Mouse (Mus musculus) lung, postnatal 0 days (tissue): ENCODE results near the gene Il18. TPM values are rescaled to one million over a fixed set of nuclear protein-coding genes. Genes with fewer than 3 reads are reported as not detected.

Source experiments
- ATAC-seq: fragments of 200-750 bp; cut with Nextera tagmentation; 2 replicates; pipeline ENCODE4 v1.8.0; 2017; ENCODE audit warnings: moderate library complexity
- DNase-seq: peaks from one replicate; pipeline ENCODE4 v3.0.0-alpha.2; 2016; ENCODE audit warnings: low spot score
- H3K27ac ChIP-seq: fragments of 300-500 bp; sonication (generic); 2 replicates; pipeline ENCODE4 v1.5.1; 2014; ENCODE audit warnings: antibody characterized with exemption, mild to moderate bottlenecking, low read length, mixed read lengths
- H3K27me3 ChIP-seq: fragments of 300-500 bp; sonication (generic); replicated peaks from 2 replicates; pipeline ENCODE4 v1.6.1; 2014; ENCODE audit warnings: low read length, mixed read lengths; ENCODE audit not compliant: insufficient read depth
- H3K36me3 ChIP-seq: fragments of 300-500 bp; sonication (generic); 2 replicates; pipeline ENCODE4 v1.6.1; 2014; ENCODE audit warnings: low read length, mixed read lengths; ENCODE audit not compliant: insufficient read depth
- H3K4me1 ChIP-seq: fragments of 300-500 bp; sonication (generic); 2 replicates; pipeline ENCODE4 v1.6.1; 2014; ENCODE audit warnings: antibody characterized with exemption, low read depth, low read length, mixed read lengths; ENCODE audit not compliant: insufficient read depth
- H3K4me2 ChIP-seq: fragments of 300-500 bp; sonication (generic); replicated peaks from 2 replicates; pipeline ENCODE4 v1.6.1; 2014; ENCODE audit warnings: low read depth, mild to moderate bottlenecking, low read length, moderate library complexity, mixed read lengths
- H3K4me3 ChIP-seq: fragments of 300-500 bp; sonication (generic); 2 replicates; pipeline ENCODE4 v1.5.1; 2014; ENCODE audit warnings: low read depth, low read length
- H3K9ac ChIP-seq: fragments of 300-500 bp; sonication (generic); replicated peaks from 2 replicates; pipeline ENCODE4 v1.6.1; 2014; ENCODE audit warnings: low read depth, mild to moderate bottlenecking
- H3K9me3 ChIP-seq: fragments of 300-500 bp; sonication (generic); 2 replicates; pipeline ENCODE4 v1.6.1; 2016; ENCODE audit warnings: low read length, mixed read lengths
- CTCF ChIP-seq: IDR thresholded peaks from 2 replicates; pipeline ENCODE4 v1.5.1; 2016; ENCODE audit warnings: antibody characterized with exemption, mild to moderate bottlenecking
- EP300 ChIP-seq: IDR thresholded peaks from 2 replicates; pipeline ENCODE4 v1.6.1; 2016; ENCODE audit warnings: antibody characterized with exemption, mild to moderate bottlenecking, control low read depth
- WGBS: fragments of 180-500 bp; shearing (Covaris S2); extraction: QIAGEN DNeasy Blood & Tissue Kit; methylation state at CpG from one replicate; pipeline ENCODE4 v1.1.7; 2014; 5-methylcytosine and 5-hydroxymethylcytosine counted together
- polyA plus RNA-seq: library from polyadenylated mRNA; unstranded; fragments of >200 nt; fragmentation: Nextera tagmentation; extraction: Ambion mirVana; gene quantifications from 2 replicates; pipeline ENCODE4 v1.2.1, GENCODE M21; 2015

The Il18 gene
- polyA plus RNA-seq, 1 experiment from 2014 or later = 29.3 TPM

DNA sequence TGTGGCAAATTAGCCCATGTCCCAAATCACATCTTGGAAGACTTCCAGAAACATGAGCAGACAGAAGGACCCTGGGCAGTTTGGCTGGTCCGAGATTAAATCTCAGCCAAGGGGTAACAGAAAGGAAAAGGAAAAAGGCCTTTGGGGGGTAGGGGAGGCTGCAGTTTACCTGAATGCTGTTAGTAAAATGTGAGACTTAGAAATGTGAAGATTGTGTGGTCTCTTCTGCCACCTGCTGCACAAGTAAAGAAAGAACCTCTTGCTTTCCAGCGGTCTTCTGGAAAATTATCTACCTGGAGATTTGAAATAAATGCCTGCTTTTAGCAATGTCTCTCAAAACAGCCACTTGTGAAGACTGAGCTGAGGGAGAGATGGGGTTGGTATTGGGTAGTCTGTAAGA, 23.7 kb upstream of the Il18 start:
- no peak overlapping the region for H3K4me3 ChIP-seq
- H3K4me2 ChIP-seq = no peak overlapping the region
- TF ChIP-seq CTCF (peak; percentile 61), EP300 (no peak)
- ATAC-seq = no peak
- peak; percentile 73 for DNase-seq
- no peaks in the 10 kb centered on the region for H3K27me3 ChIP-seq
- H3K27ac ChIP-seq = no peak overlapping the region
- no peaks in the 10 kb centered on the region for H3K36me3 ChIP-seq
- H3K4me1 ChIP-seq = peaks cover 6% of the 10 kb centered on the region; the same call in 1 of the 2 replicates
- 17% methylated on average over 2 of the region's 2 CpGs for WGBS
- no peaks in the 10 kb centered on the region for H3K9me3 ChIP-seq
- no peak overlapping the region for H3K9ac ChIP-seq

GRCm38 (mm10) chr9:50533328-50533727, 21.3 kb upstream of the Il18 start:
- H3K9me3 ChIP-seq = no peaks in the 10 kb centered on the region
- no peak overlapping the region for H3K4me2 ChIP-seq
- ATAC-seq = no peak
- TF ChIP-seq EP300 (no peak), CTCF (no peak)
- 62% methylated on average over 11 of the region's 11 CpGs for WGBS
- peak; percentile 32 for DNase-seq
- H3K4me3 ChIP-seq = no peak overlapping the region
- no peaks in the 10 kb centered on the region for H3K4me1 ChIP-seq
- H3K27ac ChIP-seq = no peak overlapping the region
- H3K36me3 ChIP-seq = no peaks in the 10 kb centered on the region
- H3K9ac ChIP-seq = no peak overlapping the region
- no peaks in the 10 kb centered on the region for H3K27me3 ChIP-seq

DNA sequence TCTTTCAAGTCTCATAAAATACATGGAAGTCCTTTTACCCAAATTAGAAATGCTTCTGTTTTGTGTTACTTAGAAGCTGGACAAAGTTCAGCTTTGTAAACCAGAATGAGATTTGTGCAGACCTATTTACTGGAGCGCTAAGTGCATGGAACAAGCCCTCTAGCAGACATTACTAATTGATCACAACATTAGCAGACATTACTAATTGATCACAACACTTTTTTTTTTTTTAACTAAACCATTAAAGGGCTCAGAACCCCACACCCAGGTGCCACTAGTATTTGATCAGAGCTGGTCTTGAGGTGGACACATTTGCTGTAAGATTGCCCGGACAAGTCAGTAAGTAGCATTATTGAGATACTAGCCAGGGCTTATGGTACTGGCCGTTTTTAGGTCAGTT, 20.8 kb upstream of the Il18 start:
- ATAC-seq = no peak

GRCm38 (mm10) chr9:50535930-50536329, 18.7 kb upstream of the Il18 start:
- no peak for ATAC-seq
- DNase-seq = peak; percentile 33
- no peak overlapping the region for H3K4me2 ChIP-seq
- no peak overlapping the region for H3K4me3 ChIP-seq
- H3K9me3 ChIP-seq = no peaks in the 10 kb centered on the region
- H3K4me1 ChIP-seq = no peaks in the 10 kb centered on the region
- TF ChIP-seq CTCF (no peak), EP300 (no peak)
- no peaks in the 10 kb centered on the region for H3K36me3 ChIP-seq
- H3K27me3 ChIP-seq = no peaks in the 10 kb centered on the region
- H3K9ac ChIP-seq = no peak overlapping the region
- no peak overlapping the region for H3K27ac ChIP-seq
- 54% methylated on average over 5 of the region's 5 CpGs for WGBS

More for the DNA sequence above, 20.8 kb upstream of the Il18 start:
- no peak for DNase-seq
- no peaks in the 10 kb centered on the region for H3K27me3 ChIP-seq
- no peak overlapping the region for H3K9ac ChIP-seq
- H3K9me3 ChIP-seq = no peaks in the 10 kb centered on the region
- WGBS = 63% methylated on average over 3 of the region's 3 CpGs
- no peak overlapping the region for H3K4me2 ChIP-seq
- H3K4me1 ChIP-seq = no peaks in the 10 kb centered on the region
- no peak overlapping the region for H3K4me3 ChIP-seq
- H3K27ac ChIP-seq = no peak overlapping the region
- no peak for TF ChIP-seq CTCF
- no peak for TF ChIP-seq EP300
- H3K36me3 ChIP-seq = no peaks in the 10 kb centered on the region

GRCm38 (mm10) chr9:50536603-50537135, 18.0 kb upstream of the Il18 start:
- WGBS = 51% methylated on average over 7 of the region's 7 CpGs
- ATAC-seq = no peak
- no peaks in the 10 kb centered on the region for H3K9me3 ChIP-seq
- TF ChIP-seq CTCF (no peak), EP300 (no peak)
- H3K4me1 ChIP-seq = no peaks in the 10 kb centered on the region
- H3K4me2 ChIP-seq = no peak overlapping the region
- H3K27ac ChIP-seq = no peak overlapping the region
- no peaks in the 10 kb centered on the region for H3K36me3 ChIP-seq
- no peak overlapping the region for H3K9ac ChIP-seq
- no peak overlapping the region for H3K4me3 ChIP-seq
- no peak for DNase-seq
- H3K27me3 ChIP-seq = no peaks in the 10 kb centered on the region

DNA sequence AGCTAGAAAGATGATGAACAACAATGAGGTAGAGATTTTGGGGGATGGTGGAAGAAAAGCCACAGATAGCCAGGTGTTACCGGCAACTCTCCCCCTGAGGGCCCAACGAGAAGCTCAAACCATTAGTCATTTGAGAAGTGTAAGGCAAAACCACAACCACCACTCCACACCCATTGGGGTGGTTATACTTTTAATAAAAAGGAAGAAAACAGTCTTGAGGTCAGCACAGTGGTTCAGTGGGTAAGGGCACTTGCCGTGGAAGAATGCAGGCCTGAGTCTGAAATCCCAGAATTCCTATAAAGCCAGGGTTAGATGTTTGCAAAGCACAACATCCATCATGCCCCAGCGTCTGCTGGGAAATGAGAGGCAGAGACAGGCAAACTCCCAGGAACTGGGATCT, 17.3 kb upstream of the Il18 start:
- Histone ChIP-seq H3K9me3 (no peaks in the 10 kb centered on the region), H3K4me3 (no peak overlapping the region), H3K9ac (no peak overlapping the region), H3K27me3 (no peaks in the 10 kb centered on the region), H3K4me1 (no peaks in the 10 kb centered on the region), H3K27ac (no peak overlapping the region), H3K36me3 (no peaks in the 10 kb centered on the region), H3K4me2 (no peak overlapping the region)
- 50% methylated on average over 4 of the region's 4 CpGs for WGBS
- ATAC-seq (no peak), DNase-seq (no peak)
- TF ChIP-seq CTCF (no peak), EP300 (no peak)

GRCm38 (mm10) chr9:50540170-50540569, 14.5 kb upstream of the Il18 start:
- TF ChIP-seq EP300 (no peak), CTCF (no peak)
- WGBS = 48% methylated on average over 7 of the region's 7 CpGs
- H3K9me3 ChIP-seq = no peaks in the 10 kb centered on the region

More at GRCm38 (mm10) chr9:50540170-50540569, 14.5 kb upstream of the Il18 start:
- ATAC-seq (no peak), DNase-seq (no peak)
- H3K27me3 ChIP-seq = no peaks in the 10 kb centered on the region
- H3K9ac ChIP-seq = no peak overlapping the region
- H3K4me1 ChIP-seq = no peaks in the 10 kb centered on the region
- no peak overlapping the region for H3K27ac ChIP-seq
- H3K36me3 ChIP-seq = no peaks in the 10 kb centered on the region
- no peak overlapping the region for H3K4me3 ChIP-seq
- H3K4me2 ChIP-seq = no peak overlapping the region
